Mouse (Mus musculus): ENCODE results near the gene Manba. TPM values are rescaled to one million over a fixed set of nuclear protein-coding genes. Genes with fewer than 3 reads are reported as not detected.

Manba gene
- polyA plus RNA-seq, 1 experiment, result not detected

DNA sequence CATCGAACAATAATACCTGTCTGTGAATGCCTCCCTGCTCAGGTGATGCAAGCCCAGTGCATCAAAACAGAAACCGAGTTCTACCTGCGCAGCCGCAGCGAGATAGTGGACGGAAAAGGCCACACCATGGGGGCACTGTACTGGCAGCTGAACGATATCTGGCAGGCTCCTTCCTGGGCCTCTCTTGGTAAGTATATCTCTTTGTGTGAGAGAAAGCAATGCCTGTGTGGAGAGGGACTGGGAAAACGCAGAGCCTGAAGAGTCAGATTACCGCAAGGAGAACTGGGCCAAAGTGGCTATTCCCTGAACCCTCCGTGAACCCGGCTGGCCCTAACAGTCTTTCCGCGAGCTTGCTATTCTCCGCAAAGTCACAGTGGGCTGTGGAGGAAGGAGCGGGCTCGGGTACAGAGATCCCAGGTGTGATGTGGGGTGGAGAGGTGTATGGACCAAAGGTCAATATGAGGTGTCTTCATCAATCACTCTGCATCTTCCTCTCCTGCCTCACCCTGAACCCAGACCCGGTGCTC lies 77.8 kb downstream of the Manba start:
- H3K36me3 ChIP-seq (ENCODE audit: control insufficient read depth), result no peaks in the 10 kb centered on the region

GRCm38 (mm10) chr3:135564706-135565105 lies 79.3 kb downstream of the Manba start:
- no peak overlapping the region for H3K4me3 ChIP-seq (replicated peaks)
- H3K4me1 ChIP-seq (ENCODE audit: control insufficient read depth), result no peaks in the 10 kb centered on the region
- TF ChIP-seq TAL1 (IDR thresholded peaks at IDR 0.05; ENCODE audit: low read length), result no peak
- TF ChIP-seq GATA1 (IDR thresholded peaks at IDR 0.05; ENCODE audit: low read length), result no peak
- H3K9me3 ChIP-seq (ENCODE audit: control insufficient read depth, low read length), result no peaks in the 10 kb centered on the region
- no peaks in the 10 kb centered on the region for H3K27me3 ChIP-seq (ENCODE audit: control insufficient read depth)
- no peaks in the 10 kb centered on the region for H3K36me3 ChIP-seq (ENCODE audit: control insufficient read depth)

More for the DNA sequence above, 77.8 kb downstream of the Manba start:
- Histone ChIP-seq H3K4me3 (replicated peaks) (no peak overlapping the region), H3K4me1 (ENCODE audit: control insufficient read depth) (no peaks in the 10 kb centered on the region), H3K9me3 (ENCODE audit: control insufficient read depth, low read length) (no peaks in the 10 kb centered on the region), H3K27me3 (ENCODE audit: control insufficient read depth) (no peaks in the 10 kb centered on the region)
- TF ChIP-seq GATA1 (IDR thresholded peaks at IDR 0.05; ENCODE audit: low read length), result no peak
- no peak for TF ChIP-seq TAL1 (IDR thresholded peaks at IDR 0.05; ENCODE audit: low read length)

- Histone ChIP-seq H3K36me3 (ENCODE audit: control insufficient read depth) (no peaks in the 10 kb centered on the region), H3K9me3 (ENCODE audit: control insufficient read depth, low read length) (no peaks in the 10 kb centered on the region), H3K4me3 (replicated peaks) (no peak overlapping the region), H3K27me3 (ENCODE audit: control insufficient read depth) (no peaks in the 10 kb centered on the region), H3K4me1 (ENCODE audit: control insufficient read depth) (no peaks in the 10 kb centered on the region)
- TF ChIP-seq GATA1 (IDR thresholded peaks at IDR 0.05; ENCODE audit: low read length) (no peak), TAL1 (IDR thresholded peaks at IDR 0.05; ENCODE audit: low read length) (no peak)
These were observed 79.9 kb downstream of the Manba start for GRCm38 (mm10) chr3:135565306-135565705.

GRCm38 (mm10) chr3:135567888-135568287 lies 82.5 kb downstream of the Manba start:
- no peaks in the 10 kb centered on the region for H3K27me3 ChIP-seq (ENCODE audit: control insufficient read depth)
- no peaks in the 10 kb centered on the region for H3K4me1 ChIP-seq (ENCODE audit: control insufficient read depth)
- H3K9me3 ChIP-seq (ENCODE audit: control insufficient read depth, low read length), result no peaks in the 10 kb centered on the region
- TF ChIP-seq TAL1 (IDR thresholded peaks at IDR 0.05; ENCODE audit: low read length) (no peak), GATA1 (IDR thresholded peaks at IDR 0.05; ENCODE audit: low read length) (peak; percentile 28; the same call in 1 of the 2 replicates)
- H3K36me3 ChIP-seq (ENCODE audit: control insufficient read depth), result no peaks in the 10 kb centered on the region
- no peak overlapping the region for H3K4me3 ChIP-seq (replicated peaks)

DNA sequence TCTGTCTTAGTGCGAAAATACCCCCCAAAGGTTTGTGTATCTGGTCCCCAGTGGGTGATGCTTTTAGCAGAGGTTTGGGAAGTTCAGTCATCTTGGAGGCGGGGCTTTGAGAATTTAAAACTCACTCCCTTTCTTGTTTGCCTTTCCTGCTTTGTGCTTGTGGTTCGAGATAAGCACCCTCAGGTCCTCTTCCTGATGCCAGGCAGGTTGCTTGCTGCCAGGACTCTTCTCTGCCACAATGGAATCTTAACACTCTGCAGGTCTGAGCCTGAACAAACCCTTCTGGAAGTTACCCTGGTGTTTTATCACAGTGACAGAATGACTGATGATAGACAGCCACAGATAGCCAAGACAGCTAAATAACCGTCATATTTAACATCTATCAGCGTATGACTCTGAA lies 83.2 kb downstream of the Manba start:
- TF ChIP-seq GATA1 (IDR thresholded peaks at IDR 0.05; ENCODE audit: low read length) (no peak), TAL1 (IDR thresholded peaks at IDR 0.05; ENCODE audit: low read length) (no peak)
- no peaks in the 10 kb centered on the region for H3K9me3 ChIP-seq (ENCODE audit: control insufficient read depth, low read length)
- H3K4me3 ChIP-seq (replicated peaks), result no peak overlapping the region
- H3K4me1 ChIP-seq (ENCODE audit: control insufficient read depth), result no peaks in the 10 kb centered on the region
- H3K36me3 ChIP-seq (ENCODE audit: control insufficient read depth), result no peaks in the 10 kb centered on the region
- no peaks in the 10 kb centered on the region for H3K27me3 ChIP-seq (ENCODE audit: control insufficient read depth)

DNA sequence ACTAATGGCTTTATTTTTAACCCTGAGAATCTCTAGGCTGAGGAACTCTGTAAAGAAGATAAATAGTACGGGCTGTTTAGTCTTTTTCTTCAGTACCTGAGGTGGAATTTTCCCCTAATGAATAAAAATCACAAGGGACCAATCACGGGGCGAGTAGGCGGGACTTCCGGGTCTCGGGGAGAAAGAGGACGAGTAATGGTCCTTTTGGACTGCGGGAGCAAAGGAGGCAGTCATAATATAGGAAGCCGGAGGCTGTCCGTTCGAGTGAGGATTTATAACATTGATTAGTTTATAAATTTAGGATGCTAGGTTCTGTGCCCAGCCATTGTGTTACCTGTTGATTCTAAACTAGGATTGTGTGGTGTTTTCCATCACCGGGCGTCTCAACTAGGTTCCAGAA lies 86.1 kb downstream of the Manba start:
- no peaks in the 10 kb centered on the region for H3K36me3 ChIP-seq (ENCODE audit: control insufficient read depth)
- TF ChIP-seq GATA1 (IDR thresholded peaks at IDR 0.05; ENCODE audit: low read length) (no peak), TAL1 (IDR thresholded peaks at IDR 0.05; ENCODE audit: low read length) (no peak)

GRCm38 (mm10) chr3:135573051-135573450 lies 87.6 kb downstream of the Manba start:
- H3K9me3 ChIP-seq (ENCODE audit: control insufficient read depth, low read length), result no peaks in the 10 kb centered on the region
- H3K4me1 ChIP-seq (ENCODE audit: control insufficient read depth), result no peaks in the 10 kb centered on the region
- H3K4me3 ChIP-seq (replicated peaks), result no peak overlapping the region
- TF ChIP-seq GATA1 (IDR thresholded peaks at IDR 0.05; ENCODE audit: low read length), result no peak
- TF ChIP-seq TAL1 (IDR thresholded peaks at IDR 0.05; ENCODE audit: low read length), result no peak
- no peaks in the 10 kb centered on the region for H3K36me3 ChIP-seq (ENCODE audit: control insufficient read depth)
- H3K27me3 ChIP-seq (ENCODE audit: control insufficient read depth), result no peaks in the 10 kb centered on the region

More for the DNA sequence above, 86.1 kb downstream of the Manba start:
- no peaks in the 10 kb centered on the region for H3K9me3 ChIP-seq (ENCODE audit: control insufficient read depth, low read length)
- no peaks in the 10 kb centered on the region for H3K27me3 ChIP-seq (ENCODE audit: control insufficient read depth)
- H3K4me1 ChIP-seq (ENCODE audit: control insufficient read depth), result no peaks in the 10 kb centered on the region
- H3K4me3 ChIP-seq (replicated peaks), result no peak overlapping the region

DNA sequence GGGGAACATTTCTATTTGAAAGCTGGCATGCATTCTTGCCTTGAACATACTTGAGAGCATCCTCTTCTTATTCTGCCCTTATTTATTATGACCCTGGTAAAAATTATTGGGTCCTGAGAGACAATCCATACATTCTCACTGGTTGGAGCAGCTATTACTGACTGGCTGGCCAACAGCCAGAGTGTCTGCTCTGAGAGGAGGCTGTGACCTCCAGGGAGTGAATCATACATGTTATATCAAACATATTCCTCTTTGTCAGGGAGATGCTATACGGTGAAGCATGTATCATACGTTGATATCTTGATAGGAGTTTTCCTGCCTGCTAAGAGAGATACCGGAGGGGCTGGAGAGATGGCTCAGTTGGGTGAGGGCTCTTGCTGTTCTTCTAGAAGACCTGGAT lies 89.7 kb downstream of the Manba start:
- no peaks in the 10 kb centered on the region for H3K36me3 ChIP-seq (ENCODE audit: control insufficient read depth)
- H3K27me3 ChIP-seq (ENCODE audit: control insufficient read depth), result no peaks in the 10 kb centered on the region

GRCm38 (mm10) chr3:135578588-135579140 lies 93.3 kb downstream of the Manba start:
- no peaks in the 10 kb centered on the region for H3K36me3 ChIP-seq (ENCODE audit: control insufficient read depth)
- H3K4me3 ChIP-seq (replicated peaks), result no peak overlapping the region
- no peaks in the 10 kb centered on the region for H3K27me3 ChIP-seq (ENCODE audit: control insufficient read depth)
- no peaks in the 10 kb centered on the region for H3K4me1 ChIP-seq (ENCODE audit: control insufficient read depth)
- TF ChIP-seq GATA1 (IDR thresholded peaks at IDR 0.05; ENCODE audit: low read length), result no peak
- no peak for TF ChIP-seq TAL1 (IDR thresholded peaks at IDR 0.05; ENCODE audit: low read length)
- no peaks in the 10 kb centered on the region for H3K9me3 ChIP-seq (ENCODE audit: control insufficient read depth, low read length)

More for the DNA sequence above, 89.7 kb downstream of the Manba start:
- Histone ChIP-seq H3K4me1 (ENCODE audit: control insufficient read depth) (no peaks in the 10 kb centered on the region), H3K9me3 (ENCODE audit: control insufficient read depth, low read length) (no peaks in the 10 kb centered on the region), H3K4me3 (replicated peaks) (no peak overlapping the region)
- TF ChIP-seq GATA1 (IDR thresholded peaks at IDR 0.05; ENCODE audit: low read length), result no peak
- no peak for TF ChIP-seq TAL1 (IDR thresholded peaks at IDR 0.05; ENCODE audit: low read length)

- Histone ChIP-seq H3K4me3 (replicated peaks) (no peak overlapping the region), H3K36me3 (ENCODE audit: control insufficient read depth) (peaks cover 3% of the 10 kb centered on the region), H3K9me3 (ENCODE audit: control insufficient read depth, low read length) (no peaks in the 10 kb centered on the region), H3K4me1 (ENCODE audit: control insufficient read depth) (no peaks in the 10 kb centered on the region), H3K27me3 (ENCODE audit: control insufficient read depth) (no peaks in the 10 kb centered on the region)
- TF ChIP-seq GATA1 (IDR thresholded peaks at IDR 0.05; ENCODE audit: low read length) (no peak), TAL1 (IDR thresholded peaks at IDR 0.05; ENCODE audit: low read length) (no peak)
These were observed 93.8 kb downstream of the Manba start for GRCm38 (mm10) chr3:135579179-135579578.
